Mouse (Mus musculus) thymus, adult 2 months (tissue): ENCODE data around the gene Ubl4b.

Experiments used
- CTCF ChIP-seq: fragments of 200-500 bp; IDR thresholded peaks from 2 replicates; pipeline ENCODE4 v1.5.1; 2012; ENCODE audit warnings: mild to moderate bottlenecking, control low read depth, low read length, moderate library complexity, borderline replicate concordance; ENCODE audit not compliant: control insufficient read depth, poor library complexity, insufficient read depth; ENCODE audit errors: extremely low read depth
- POLR2A ChIP-seq: fragments of 200-500 bp; IDR thresholded peaks from 2 replicates; pipeline ENCODE4 v1.6.1; 2012; ENCODE audit warnings: mild to moderate bottlenecking, low read length, control low read depth, moderate library complexity; ENCODE audit not compliant: control insufficient read depth, poor library complexity, insufficient read depth; ENCODE audit errors: extremely low read depth

DNA sequence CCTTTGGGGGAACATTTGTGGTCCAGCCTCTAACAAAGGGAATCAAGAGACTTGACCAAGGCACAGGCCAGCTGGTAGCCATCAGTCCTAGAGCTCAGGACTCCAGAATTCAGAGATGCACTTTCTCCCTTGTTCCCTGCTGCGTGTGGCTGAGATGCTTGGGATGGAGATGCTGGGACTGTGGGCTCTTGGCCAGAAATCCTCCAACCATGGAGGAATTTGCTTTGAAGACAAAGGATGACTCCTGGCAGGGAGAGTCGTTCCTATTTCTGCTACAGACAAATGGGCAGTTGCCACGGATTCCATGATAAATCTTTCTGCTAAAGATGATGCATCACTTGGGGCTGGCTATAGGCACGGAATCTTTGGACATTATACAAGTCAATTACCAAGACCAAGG lies 21.3 kb downstream of the Ubl4b start:
- TF ChIP-seq POLR2A: no peak
- no peak for TF ChIP-seq CTCF
